Mouse (Mus musculus): Measurements from ENCODE around the gene Cdh5.

Cdh5 gene

GRCm38 (mm10) chr8:104160731-104161130 lies 59.3 kb downstream of the Cdh5 start:
- H3K4me1 ChIP-seq (replicated peaks; ENCODE audit: low read depth, low read length) = no peaks in the 10 kb centered on the region
- H3K4me3 ChIP-seq (replicated peaks; ENCODE audit: low read length) = no peak overlapping the region
- no peaks in the 10 kb centered on the region for H3K9me3 ChIP-seq (ENCODE audit: low read length)
- H3K36me3 ChIP-seq (ENCODE audit: insufficient read depth, low read length) = no peaks in the 10 kb centered on the region
- peaks cover 4% of the 10 kb centered on the region; the same call in 1 of the 2 replicates for H3K27me3 ChIP-seq (ENCODE audit: insufficient read depth, low read length)
- no peak for TF ChIP-seq POU5F1 (IDR thresholded peaks at IDR 0.05; ENCODE audit: borderline replicate concordance, low read length)
- no peak for TF ChIP-seq CTCF (conservative IDR thresholded peaks at IDR 0.05; ENCODE audit: low read length)
- TF ChIP-seq NANOG (IDR thresholded peaks at IDR 0.05; ENCODE audit: borderline replicate concordance, low read length) = no peak

GRCm38 (mm10) chr8:104169461-104169860 lies 68.0 kb downstream of the Cdh5 start:
- H3K4me3 ChIP-seq (replicated peaks; ENCODE audit: low read length) = no peak overlapping the region
- peaks cover 71% of the 10 kb centered on the region for H3K27me3 ChIP-seq (ENCODE audit: insufficient read depth, low read length)
- TF ChIP-seq CTCF (conservative IDR thresholded peaks at IDR 0.05; ENCODE audit: low read length) (no peak), NANOG (IDR thresholded peaks at IDR 0.05; ENCODE audit: borderline replicate concordance, low read length) (no peak), POU5F1 (IDR thresholded peaks at IDR 0.05; ENCODE audit: borderline replicate concordance, low read length) (no peak)
- no peaks in the 10 kb centered on the region for H3K36me3 ChIP-seq (ENCODE audit: insufficient read depth, low read length)
- H3K9me3 ChIP-seq (ENCODE audit: low read length) = 0 out of 2 replicates have a peak, but pooled peaks cover 7% of the 10 kb centered on the region
- peaks cover 7% of the 10 kb centered on the region for H3K4me1 ChIP-seq (replicated peaks; ENCODE audit: low read depth, low read length)

GRCm38 (mm10) chr8:104170118-104171049 lies 69.0 kb downstream of the Cdh5 start, which contains the start of gene Bean1:
Gene Bean1 (plus strand): TSS chr8:104170442.
- Histone ChIP-seq H3K4me1 (replicated peaks; ENCODE audit: low read depth, low read length) (peaks cover 7% of the 10 kb centered on the region), H3K27me3 (ENCODE audit: insufficient read depth, low read length) (peaks cover 74% of the 10 kb centered on the region), H3K4me3 (replicated peaks; ENCODE audit: low read length) (peak within 1 kb of the TSS; percentile 82), H3K9me3 (ENCODE audit: low read length) (0 out of 2 replicates have a peak, but pooled peaks cover 7% of the 10 kb centered on the region), H3K36me3 (ENCODE audit: insufficient read depth, low read length) (no peaks in the 10 kb centered on the region)
- TF ChIP-seq POU5F1 (IDR thresholded peaks at IDR 0.05; ENCODE audit: borderline replicate concordance, low read length) (no peak), NANOG (IDR thresholded peaks at IDR 0.05; ENCODE audit: borderline replicate concordance, low read length) (no peak), CTCF (conservative IDR thresholded peaks at IDR 0.05; ENCODE audit: low read length) (no peak)

- Histone ChIP-seq H3K9me3 (ENCODE audit: low read length) (0 out of 2 replicates have a peak, but pooled peaks cover 7% of the 10 kb centered on the region), H3K4me1 (replicated peaks; ENCODE audit: low read depth, low read length) (peaks cover 7% of the 10 kb centered on the region), H3K27me3 (ENCODE audit: insufficient read depth, low read length) (peaks cover 81% of the 10 kb centered on the region), H3K4me3 (replicated peaks; ENCODE audit: low read length) (peak overlapping the region; percentile 82), H3K36me3 (ENCODE audit: insufficient read depth, low read length) (no peaks in the 10 kb centered on the region)
- no peak for TF ChIP-seq NANOG (IDR thresholded peaks at IDR 0.05; ENCODE audit: borderline replicate concordance, low read length)
- TF ChIP-seq CTCF (conservative IDR thresholded peaks at IDR 0.05; ENCODE audit: low read length) = no peak
- no peak for TF ChIP-seq POU5F1 (IDR thresholded peaks at IDR 0.05; ENCODE audit: borderline replicate concordance, low read length)
These were observed 69.7 kb downstream of the Cdh5 start for GRCm38 (mm10) chr8:104171050-104171620.

GRCm38 (mm10) chr8:104172420-104172819 lies 71.0 kb downstream of the Cdh5 start:
- 0 out of 2 replicates have a peak, but pooled peaks cover 7% of the 10 kb centered on the region for H3K9me3 ChIP-seq (ENCODE audit: low read length)
- peaks cover 7% of the 10 kb centered on the region for H3K4me1 ChIP-seq (replicated peaks; ENCODE audit: low read depth, low read length)
- TF ChIP-seq NANOG (IDR thresholded peaks at IDR 0.05; ENCODE audit: borderline replicate concordance, low read length) (no peak), CTCF (conservative IDR thresholded peaks at IDR 0.05; ENCODE audit: low read length) (no peak), POU5F1 (IDR thresholded peaks at IDR 0.05; ENCODE audit: borderline replicate concordance, low read length) (no peak)
- H3K36me3 ChIP-seq (ENCODE audit: insufficient read depth, low read length) = no peaks in the 10 kb centered on the region
- H3K4me3 ChIP-seq (replicated peaks; ENCODE audit: low read length) = no peak overlapping the region
- peaks cover 80% of the 10 kb centered on the region for H3K27me3 ChIP-seq (ENCODE audit: insufficient read depth, low read length)

GRCm38 (mm10) chr8:104175848-104176527 lies 74.6 kb downstream of the Cdh5 start:
- H3K4me1 ChIP-seq (replicated peaks; ENCODE audit: low read depth, low read length) = peaks cover 7% of the 10 kb centered on the region
- peaks cover 64% of the 10 kb centered on the region for H3K27me3 ChIP-seq (ENCODE audit: insufficient read depth, low read length)
- 0 out of 2 replicates have a peak, but pooled peaks cover 3% of the 10 kb centered on the region for H3K9me3 ChIP-seq (ENCODE audit: low read length)
- TF ChIP-seq CTCF (conservative IDR thresholded peaks at IDR 0.05; ENCODE audit: low read length) (no peak), NANOG (IDR thresholded peaks at IDR 0.05; ENCODE audit: borderline replicate concordance, low read length) (no peak), POU5F1 (IDR thresholded peaks at IDR 0.05; ENCODE audit: borderline replicate concordance, low read length) (no peak)
- no peak overlapping the region for H3K4me3 ChIP-seq (replicated peaks; ENCODE audit: low read length)
- H3K36me3 ChIP-seq (ENCODE audit: insufficient read depth, low read length) = no peaks in the 10 kb centered on the region

- no peaks in the 10 kb centered on the region for H3K4me1 ChIP-seq (replicated peaks; ENCODE audit: low read depth, low read length)
- H3K9me3 ChIP-seq (ENCODE audit: low read length) = 0 out of 2 replicates have a peak, but pooled peaks cover 3% of the 10 kb centered on the region
- no peak overlapping the region for H3K4me3 ChIP-seq (replicated peaks; ENCODE audit: low read length)
- TF ChIP-seq CTCF (conservative IDR thresholded peaks at IDR 0.05; ENCODE audit: low read length) (no peak), NANOG (IDR thresholded peaks at IDR 0.05; ENCODE audit: borderline replicate concordance, low read length) (no peak), POU5F1 (IDR thresholded peaks at IDR 0.05; ENCODE audit: borderline replicate concordance, low read length) (no peak)
- H3K27me3 ChIP-seq (ENCODE audit: insufficient read depth, low read length) = peaks cover 53% of the 10 kb centered on the region
- no peaks in the 10 kb centered on the region for H3K36me3 ChIP-seq (ENCODE audit: insufficient read depth, low read length)
These were observed 75.6 kb downstream of the Cdh5 start for GRCm38 (mm10) chr8:104177054-104177453.

- H3K9me3 ChIP-seq (ENCODE audit: low read length) = no peaks in the 10 kb centered on the region
- peaks cover 27% of the 10 kb centered on the region for H3K27me3 ChIP-seq (ENCODE audit: insufficient read depth, low read length)
- H3K36me3 ChIP-seq (ENCODE audit: insufficient read depth, low read length) = no peaks in the 10 kb centered on the region
- no peak for TF ChIP-seq POU5F1 (IDR thresholded peaks at IDR 0.05; ENCODE audit: borderline replicate concordance, low read length)
- no peak for TF ChIP-seq CTCF (conservative IDR thresholded peaks at IDR 0.05; ENCODE audit: low read length)
- TF ChIP-seq NANOG (IDR thresholded peaks at IDR 0.05; ENCODE audit: borderline replicate concordance, low read length) = no peak
- H3K4me1 ChIP-seq (replicated peaks; ENCODE audit: low read depth, low read length) = no peaks in the 10 kb centered on the region
- no peak overlapping the region for H3K4me3 ChIP-seq (replicated peaks; ENCODE audit: low read length)
These were observed 83.5 kb downstream of the Cdh5 start for GRCm38 (mm10) chr8:104184905-104185304.
